Mouse (Mus musculus) MEL (cell line): ENCODE data around the gene Alyref2. TPM values are rescaled to one million over a fixed set of nuclear protein-coding genes. Genes with fewer than 3 reads are reported as not detected.

ENCODE experiments used
- DNase-seq: peaks from one replicate; pipeline ENCODE4 v3.0.0; 2011; ENCODE audit warnings: low read depth, low spot score
- H3K27ac ChIP-seq: 2 replicates; pipeline ENCODE4 v1.5.1; 2012; ENCODE audit warnings: low read depth, mild to moderate bottlenecking, control low read depth, low read length, moderate library complexity; ENCODE audit not compliant: control insufficient read depth
- H3K27me3 ChIP-seq, 2 experiments: fragments of 150-350 bp in 1 of 2; sonication (generic) in 1 of 2; 2 replicates each; pipeline ENCODE4 v1.6.1; 2012; ENCODE audit warnings: low read length in 2 of 2, mild to moderate bottlenecking in 2 of 2, improper control_type of control experiment in 1 of 2, moderate library complexity in 1 of 2; ENCODE audit not compliant: insufficient read depth in 2 of 2, control insufficient read depth in 1 of 2
- H3K36me3 ChIP-seq, 2 experiments: 2 replicates each; pipeline ENCODE4 v1.6.1; 2012 to 2014; ENCODE audit warnings: low read length in 2 of 2, improper control_type of control experiment in 1 of 2, inconsistent platforms in 1 of 2, mild to moderate bottlenecking in 1 of 2; ENCODE audit not compliant: insufficient read depth in 2 of 2, control insufficient read depth in 1 of 2
- H3K4me1 ChIP-seq, 2 experiments: fragments of 150-350 bp in 1 of 2; sonication (generic) in 1 of 2; 2 replicates each; pipeline ENCODE4 v1.6.1; 2012; ENCODE audit warnings: low read length in 2 of 2, improper control_type of control experiment in 1 of 2, mild to moderate bottlenecking in 1 of 2; ENCODE audit not compliant: insufficient read depth in 2 of 2, control insufficient read depth in 1 of 2
- H3K4me3 ChIP-seq, 2 experiments: fragments of 150-350 bp in 1 of 2; sonication (generic) in 1 of 2; 2 replicates each; pipeline ENCODE4 v1.5.1; 2012; ENCODE audit warnings: low read depth in 2 of 2, low read length in 2 of 2, mild to moderate bottlenecking in 2 of 2, moderate library complexity in 2 of 2, control low read depth in 1 of 2, improper control_type of control experiment in 1 of 2; ENCODE audit not compliant: control insufficient read depth in 1 of 2, insufficient read depth in 1 of 2
- H3K79me2 ChIP-seq: 2 replicates; pipeline ENCODE4 v1.6.1; 2012; ENCODE audit warnings: mild to moderate bottlenecking, low read length, moderate library complexity; ENCODE audit not compliant: control insufficient read depth, poor library complexity, insufficient read depth
- H3K9ac ChIP-seq: 2 replicates; pipeline ENCODE4 v1.6.1; 2012; ENCODE audit warnings: low read depth, mild to moderate bottlenecking, control low read depth, low read length, moderate library complexity; ENCODE audit not compliant: control insufficient read depth, poor library complexity, severe bottlenecking
- H3K9me3 ChIP-seq: fragments of 150-350 bp; sonication (generic); replicated peaks from 2 replicates; pipeline ENCODE4 v1.6.1; 2012; ENCODE audit warnings: mild to moderate bottlenecking, low read length, improper control_type of control experiment, moderate library complexity; ENCODE audit not compliant: insufficient read depth
- CHD1 ChIP-seq: IDR thresholded peaks from 2 replicates; pipeline ENCODE4 v1.6.1; 2012; ENCODE audit warnings: low read depth, mild to moderate bottlenecking, inconsistent platforms, low read length, improper control_type of control experiment
- CHD2 ChIP-seq: IDR thresholded peaks from 2 replicates; pipeline ENCODE4 v1.6.1; 2011; ENCODE audit warnings: low read length, improper control_type of control experiment
- E2F4 ChIP-seq: IDR thresholded peaks from 2 replicates; pipeline ENCODE4 v1.6.1; 2011; ENCODE audit warnings: low read depth, low read length, improper control_type of control experiment, borderline replicate concordance
- EP300 ChIP-seq, 2 experiments: IDR thresholded peaks; 2 replicates each; pipeline ENCODE4 v1.6.1; 2011; ENCODE audit warnings: improper control_type of control experiment in 2 of 2, low read length in 2 of 2, low read depth in 1 of 2, mild to moderate bottlenecking in 1 of 2
- GABPA ChIP-seq: IDR thresholded peaks from 2 replicates; pipeline ENCODE4 v1.6.1; 2012; ENCODE audit warnings: low read depth, mild to moderate bottlenecking, inconsistent platforms, low read length, improper control_type of control experiment, moderate library complexity
- HCFC1 ChIP-seq: IDR thresholded peaks from 2 replicates; pipeline ENCODE4 v1.6.1; 2012; ENCODE audit warnings: low read depth, mild to moderate bottlenecking, inconsistent platforms, low read length, improper control_type of control experiment, moderate library complexity
- JUND ChIP-seq: IDR thresholded peaks from 2 replicates; pipeline ENCODE4 v1.6.1; 2011; ENCODE audit warnings: low read depth, mild to moderate bottlenecking, improper control_type of control experiment, low read length
- KAT2A ChIP-seq: conservative IDR thresholded peaks from 2 replicates; pipeline ENCODE4 v1.6.1; 2012; ENCODE audit warnings: low read depth, low read length, improper control_type of control experiment, inconsistent platforms
- MAFK ChIP-seq: IDR thresholded peaks from 2 replicates; pipeline ENCODE4 v1.6.1; 2011; ENCODE audit warnings: low read depth, mild to moderate bottlenecking, low read length, improper control_type of control experiment, borderline replicate concordance
- MAX ChIP-seq: IDR thresholded peaks from 2 replicates; pipeline ENCODE4 v1.6.1; 2011; ENCODE audit warnings: low read length, improper control_type of control experiment
- MAZ ChIP-seq: IDR thresholded peaks from 2 replicates; pipeline ENCODE4 v1.6.1; 2012; ENCODE audit warnings: low read depth, mild to moderate bottlenecking, inconsistent platforms, low read length, improper control_type of control experiment
- MEF2A ChIP-seq: IDR thresholded peaks from 2 replicates; pipeline ENCODE4 v1.6.1; 2014; ENCODE audit warnings: low read depth, mild to moderate bottlenecking, inconsistent platforms, low read length, improper control_type of control experiment; ENCODE audit not compliant: poor library complexity, insufficient replicate concordance, severe bottlenecking; ENCODE audit errors: extremely low read depth
- MYC ChIP-seq: IDR thresholded peaks from 2 replicates; pipeline ENCODE4 v1.6.1; 2011; ENCODE audit warnings: low read depth, mild to moderate bottlenecking, low read length, improper control_type of control experiment, moderate library complexity
- POLR2A ChIP-seq, 2 experiments: IDR thresholded peaks; 2 replicates each; pipeline ENCODE4 v1.6.1; 2011 to 2012; ENCODE audit warnings: low read length in 2 of 2, mild to moderate bottlenecking in 2 of 2, control low read depth in 1 of 2, improper control_type of control experiment in 1 of 2, low read depth in 1 of 2, moderate library complexity in 1 of 2; ENCODE audit not compliant: control insufficient read depth in 1 of 2, insufficient read depth in 1 of 2, poor library complexity in 1 of 2
- RAD21 ChIP-seq: IDR thresholded peaks from 2 replicates; pipeline ENCODE4 v1.6.1; 2011; ENCODE audit warnings: mild to moderate bottlenecking, low read depth, low read length, improper control_type of control experiment
- RCOR1 ChIP-seq: IDR thresholded peaks from 2 replicates; pipeline ENCODE4 v1.6.1; 2012; ENCODE audit warnings: low read depth, mild to moderate bottlenecking, inconsistent platforms, low read length, improper control_type of control experiment
- SMC3 ChIP-seq: IDR thresholded peaks from 2 replicates; pipeline ENCODE4 v1.6.1; 2011; ENCODE audit warnings: low read depth, low read length, improper control_type of control experiment
- TAL1 ChIP-seq: IDR thresholded peaks from 2 replicates; pipeline ENCODE4 v1.6.1; 2012; ENCODE audit warnings: mild to moderate bottlenecking, inconsistent platforms, low read length, moderate library complexity, mixed read lengths
- TBP ChIP-seq: IDR thresholded peaks from 2 replicates; pipeline ENCODE4 v1.8.0; 2011; ENCODE audit warnings: low read depth, low read length, improper control_type of control experiment
- UBTF ChIP-seq: IDR thresholded peaks from 2 replicates; pipeline ENCODE4 v1.6.1; 2012; ENCODE audit warnings: low read depth, mild to moderate bottlenecking, inconsistent platforms, low read length, improper control_type of control experiment, moderate library complexity, borderline replicate concordance; ENCODE audit not compliant: insufficient read depth
- USF2 ChIP-seq, 2 experiments: IDR thresholded peaks; 2 replicates each; pipeline ENCODE4 v1.6.1; 2011 to 2012; ENCODE audit warnings: improper control_type of control experiment in 2 of 2, low read length in 2 of 2, borderline replicate concordance in 1 of 2, inconsistent platforms in 1 of 2, low read depth in 1 of 2, mild to moderate bottlenecking in 1 of 2; ENCODE audit not compliant: insufficient read depth in 1 of 2
- ZC3H11A ChIP-seq: IDR thresholded peaks from 2 replicates; pipeline ENCODE4 v1.6.1; 2012; ENCODE audit warnings: low read depth, mild to moderate bottlenecking, inconsistent platforms, low read length, improper control_type of control experiment
- ZMIZ1 ChIP-seq: IDR thresholded peaks from 2 replicates; pipeline ENCODE4 v1.6.1; 2012; ENCODE audit warnings: low read depth, mild to moderate bottlenecking, inconsistent platforms, low read length, improper control_type of control experiment, moderate library complexity
- ZNF384 ChIP-seq: IDR thresholded peaks from 2 replicates; pipeline ENCODE4 v1.6.1; 2012; ENCODE audit warnings: low read depth, mild to moderate bottlenecking, inconsistent platforms, low read length, improper control_type of control experiment
- polyA plus RNA-seq, 2 experiments: library from polyadenylated mRNA; stranded (reverse) in 1 of 2; unstranded in 1 of 2; fragments of >175 nt in 1 of 2; fragments of >200 nt in 1 of 2; gene quantifications; 2 replicates each; pipeline versions ENCODE4 v1.2.1 to v1.2.4; 2012; ENCODE audit warnings: low replicate concordance in 2 of 2, low read depth in 1 of 2; ENCODE audit not compliant: insufficient read length in 2 of 2, insufficient read depth in 1 of 2, missing spikeins in 1 of 2
- total RNA-seq: library from RNA; depleted of rRNA; stranded (reverse); fragments of 300-350 nt; gene quantifications from 2 replicates; pipeline ENCODE4 v1.2.3, GENCODE M21; 2012

Gene Alyref2
- total and polyA plus RNA-seq, 3 experiments: 5.5 to 8.8 TPM; not detected in 1

DNA sequence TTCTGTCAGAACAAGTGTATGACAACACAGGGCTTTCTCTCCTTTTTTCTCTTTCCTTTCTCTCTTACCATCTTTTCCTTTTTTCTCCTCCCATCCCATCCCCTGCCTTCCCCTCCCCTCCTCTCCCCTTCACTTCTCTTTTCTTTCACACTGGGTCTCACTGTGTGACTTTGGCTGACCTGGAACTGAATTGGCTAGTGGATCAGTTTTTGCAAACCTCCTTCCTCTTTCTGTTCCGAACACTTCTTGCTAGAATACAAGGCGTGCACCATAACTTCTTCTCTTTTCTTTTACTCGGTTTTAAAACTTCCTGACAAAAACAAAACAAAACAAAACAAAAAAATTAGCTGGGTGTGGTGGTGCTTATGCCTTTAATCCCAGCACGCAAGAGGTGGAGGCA, 36.7 kb upstream of the Alyref2 start:
- peak overlapping the region; percentile 9 to 35; a peak in 3 of 4 replicates for H3K4me3 ChIP-seq
- TF ChIP-seq HCFC1 (peak; percentile 47; the same call in 1 of the 2 replicates), UBTF (no peak), ZNF384 (peak; percentile 10; the same call in 1 of the 2 replicates)
- H3K36me3 ChIP-seq: peaks cover 0 to 16% of the 10 kb centered on the region in 2 experiments; a peak in 2 of 4 replicates
- 0 out of 2 replicates have a peak overlapping the region, but pooled peaks have one; percentile 2 for H3K9ac ChIP-seq
- peaks cover 11 to 21% of the 10 kb centered on the region in 2 experiments for H3K4me1 ChIP-seq
- no peaks in the 10 kb centered on the region for H3K9me3 ChIP-seq
- H3K27me3 ChIP-seq: peaks cover 0 to 1% of the 10 kb centered on the region in 2 experiments; a peak in 1 of 4 replicates
- no peak overlapping the region; the same call in 1 of the 2 replicates for H3K27ac ChIP-seq
- peak; percentile 63 for DNase-seq
- no peaks in the 10 kb centered on the region for H3K79me2 ChIP-seq

DNA sequence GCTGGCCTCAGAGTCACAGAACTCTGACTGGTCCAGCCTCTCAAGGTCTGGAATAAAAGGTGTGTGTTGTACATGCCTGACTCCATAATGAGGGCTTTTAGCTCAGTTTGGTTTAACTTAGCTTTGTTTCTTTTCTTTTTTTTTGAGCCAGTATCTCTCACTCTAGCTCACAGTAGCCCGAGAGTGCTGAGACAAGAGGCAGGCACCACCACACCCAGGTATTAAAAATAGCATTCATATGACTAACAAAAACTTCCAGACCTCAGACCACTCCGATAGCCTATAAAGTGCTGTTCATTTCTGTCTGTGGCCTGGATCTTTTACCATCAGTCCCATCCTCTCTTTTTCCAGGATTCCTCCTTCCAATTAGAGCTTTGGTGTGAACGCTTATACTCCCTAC, 33.6 kb upstream of the Alyref2 start:
- no peak for DNase-seq
- Histone ChIP-seq H3K36me3 (peaks cover 0 to 26% of the 10 kb centered on the region in 2 experiments; a peak in 2 of 4 replicates), H3K27me3 (no peaks in the 10 kb centered on the region), H3K27ac (no peak overlapping the region), H3K4me1 (peaks cover 14 to 34% of the 10 kb centered on the region in 2 experiments), H3K9me3 (no peaks in the 10 kb centered on the region), H3K9ac (peak overlapping the region; percentile 33; the same call in 1 of the 2 replicates), H3K79me2 (no peaks in the 10 kb centered on the region), H3K4me3 (no peak overlapping the region)
- no peak for TF ChIP-seq JUND
- no peak for TF ChIP-seq E2F4
- TF ChIP-seq, all 39 proteins: peak for 0

DNA sequence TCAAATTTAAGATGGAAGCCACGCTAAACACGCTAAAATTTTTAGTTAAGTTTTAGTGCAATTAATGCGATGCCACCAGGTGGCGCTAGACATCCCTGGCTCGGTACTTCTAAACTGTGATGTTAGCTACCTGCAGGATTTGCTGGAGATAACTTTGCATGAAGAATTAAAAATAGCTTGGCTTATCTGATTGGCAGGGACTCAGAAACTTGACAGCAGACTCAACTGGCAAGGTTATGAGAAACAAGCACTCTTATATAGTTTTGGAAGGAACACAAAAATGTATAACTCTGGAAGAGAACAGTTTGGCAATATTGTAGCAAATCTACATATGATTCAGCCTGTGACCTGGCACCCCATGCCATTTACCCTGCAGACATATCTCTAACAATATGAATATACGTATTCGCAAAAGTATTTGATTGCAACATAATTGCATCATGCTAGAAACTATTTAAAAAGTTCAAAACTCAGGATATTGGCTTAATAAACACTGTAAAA, 32.9 kb upstream of the Alyref2 start:
- no peaks in the 10 kb centered on the region for H3K79me2 ChIP-seq
- TF ChIP-seq TBP: no peak
- no peak for TF ChIP-seq KAT2A
- no peak for TF ChIP-seq E2F4
- TF ChIP-seq MEF2A: peak; percentile 95; the same call in 1 of the 2 replicates
- TF ChIP-seq CHD2: no peak
- peak; percentile 54 for TF ChIP-seq SMC3
- TF ChIP-seq RCOR1: no peak
- TF ChIP-seq MAZ: no peak
- no peak for TF ChIP-seq HCFC1
- 0 out of 2 replicates have a peak, but pooled peaks have one; percentile 32 for TF ChIP-seq MYC
- no peak; a peak in 1 of 4 replicates for TF ChIP-seq EP300 (IDR thresholded peaks at IDR 0.05; ENCODE audit: low read depth in 1 of 2, low read length in 2 of 2)
- TF ChIP-seq ZMIZ1: no peak
- TF ChIP-seq GABPA: no peak
- no peak for TF ChIP-seq MAX
- TF ChIP-seq MAFK: 0 out of 2 replicates have a peak, but pooled peaks have one; percentile 27
- no peak for TF ChIP-seq TAL1
- TF ChIP-seq CHD1: no peak
- no peak for TF ChIP-seq ZC3H11A
- TF ChIP-seq USF2 (IDR thresholded peaks at IDR 0.05; ENCODE audit: borderline replicate concordance in 1 of 2, insufficient read depth in 1 of 2, low read depth in 1 of 2, low read length in 2 of 2): no peak
- no peak for TF ChIP-seq POLR2A (IDR thresholded peaks at IDR 0.05; ENCODE audit: control insufficient read depth in 1 of 2, insufficient read depth in 1 of 2, low read depth in 1 of 2, low read length in 2 of 2, poor library complexity in 1 of 2)
- peak; percentile 26 for TF ChIP-seq RAD21
- no peak for TF ChIP-seq UBTF

More for the DNA sequence above, 32.9 kb upstream of the Alyref2 start:
- DNase-seq: peak; percentile 85
- H3K9ac ChIP-seq: peak overlapping the region; percentile 43; the same call in 1 of the 2 replicates
- H3K27me3 ChIP-seq: no peaks in the 10 kb centered on the region
- H3K4me1 ChIP-seq: peaks cover 14 to 34% of the 10 kb centered on the region in 2 experiments
- H3K4me3 ChIP-seq: peak overlapping the region; percentile 29 to 47; a peak in 3 of 4 replicates
- H3K27ac ChIP-seq: peak overlapping the region; percentile 44; the same call in 1 of the 2 replicates
- peaks cover 0 to 28% of the 10 kb centered on the region in 2 experiments; a peak in 2 of 4 replicates for H3K36me3 ChIP-seq
- no peaks in the 10 kb centered on the region for H3K9me3 ChIP-seq
